Mouse (Mus musculus) T-cell, adult 66 days (primary cell): ENCODE data around the gene Hmg20a. TPM values are rescaled to one million over a fixed set of nuclear protein-coding genes. Genes with fewer than 3 reads are reported as not detected.

Experiments
- total RNA-seq, 2 experiments: library from RNA; stranded (reverse); gene quantifications; 3 replicates in 1 of 2; 4 replicates in 1 of 2; pipeline ENCODE4 v1.2.4; 2023

Hmg20a gene
- total RNA-seq, result 10 to 100 TPM; 73.7 to 74.3 TPM

DNA sequence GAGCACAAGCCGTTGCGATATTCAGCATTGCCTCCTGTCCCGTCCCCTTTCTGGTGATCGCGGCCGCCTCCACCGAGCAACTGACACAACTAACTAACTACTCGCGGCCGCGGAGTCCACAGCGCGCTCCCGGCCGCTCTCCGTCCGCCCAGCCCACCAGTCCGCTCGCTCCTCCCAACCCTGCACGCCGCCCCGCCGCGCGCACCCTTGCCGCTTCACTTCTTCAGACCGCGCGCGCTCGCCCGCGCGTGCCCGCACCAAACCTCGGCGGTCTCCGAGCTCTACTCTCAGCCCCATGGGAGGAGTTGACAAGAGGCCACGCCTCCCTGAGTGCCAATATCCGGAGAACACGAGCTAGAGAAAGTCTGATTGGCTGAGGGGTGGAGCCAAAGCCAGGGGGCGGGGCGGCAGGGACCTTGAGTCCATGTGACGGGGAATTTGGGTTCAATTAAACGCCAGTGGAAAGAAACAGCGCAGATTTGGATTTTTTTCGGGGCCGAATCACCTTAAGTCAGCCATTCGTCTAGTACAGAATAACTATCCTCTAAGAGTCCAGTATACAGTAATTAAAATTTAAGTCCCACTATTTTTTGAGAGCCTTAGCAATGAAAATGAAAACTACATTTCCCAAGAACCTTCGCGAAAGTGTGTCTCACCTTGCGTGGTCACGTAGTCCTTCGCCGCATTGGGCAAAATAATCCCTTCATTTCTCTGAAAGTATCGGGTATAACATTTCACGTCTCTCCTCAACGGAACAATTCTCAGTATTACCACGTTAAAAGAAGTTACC, at the start of gene Hmg20a, which contains the start of gene Peak1:
Hmg20a (plus strand) TSS at position 662 of the 790 bp plus-strand sequence.
Peak1 (minus strand) TSS at position 120 of the 790 bp plus-strand sequence.

Other genes starting within 250 kb of the Hmg20a start
- 10 to 100 TPM; 46.6 to 47.0 TPM for gene Peak1, start 542 bp upstream of the Hmg20a start, total RNA-seq